31 mouse cellular contexts compared by ENCODE assay signal in the genomic region with DNA sequence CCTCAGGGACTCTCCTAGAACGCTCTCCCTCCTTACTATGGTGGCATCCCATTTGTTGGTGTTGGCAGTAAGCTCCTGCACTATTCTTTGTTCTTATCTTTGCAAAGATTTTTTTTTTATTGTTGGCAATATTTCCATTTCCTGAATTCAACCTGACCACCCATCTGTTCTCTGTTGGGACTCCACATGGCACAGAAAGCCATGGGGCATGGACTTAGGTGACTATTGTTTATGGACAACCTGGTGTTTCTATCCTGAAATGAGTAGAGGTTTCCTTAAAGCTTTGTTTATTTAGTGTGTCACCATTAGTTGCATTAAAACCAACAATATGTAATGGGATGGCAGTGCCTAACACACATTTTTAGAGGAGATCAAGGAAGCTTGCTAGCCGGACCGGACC.
A peak's percentile ranks its signal among the peaks of the same experiment; 100 is the strongest.
DNase-seq lines count a peak whose midpoint lies in the region; ATAC-seq and TF ChIP-seq lines count a peak whose summit lies in the region.
"Had no signal": no experiment of that assay in that cellular context is flagged by ENCODE, and none has a peak within 500 bp of the region (broad histone marks: within the 10 kb centered on the region; RNA-seq: fewer than 3 reads in every experiment).

No protein-coding gene starts in this region.

- H3K27ac ChIP-seq in hindbrain, embryonic 13.5 days = no peak overlapping the region
- H3K27ac ChIP-seq in stomach, postnatal 0 days (replicated peaks) = no peak overlapping the region
- H3K27ac ChIP-seq: embryonic facial prominence, embryonic 10.5 days; embryonic facial prominence, embryonic 13.5 days; forebrain, embryonic 12.5 days; forebrain, embryonic 15.5 days; heart, embryonic 15.5 days; hindbrain, embryonic 10.5 days; hindbrain, embryonic 14.5 days; hindbrain, postnatal 0 days had no signal

- WGBS in hindbrain, embryonic 13.5 days = 94% methylated on average over 3 of the region's 3 CpGs
- 94% methylated on average over 3 of the region's 3 CpGs for WGBS in stomach, postnatal 0 days

- H3K4me3 ChIP-seq in hindbrain, embryonic 13.5 days = no peak overlapping the region
- H3K4me3 ChIP-seq in stomach, postnatal 0 days (ENCODE audit: low read depth, low read length) = no peak overlapping the region
- H3K4me3 ChIP-seq: embryonic facial prominence, embryonic 10.5 days; embryonic facial prominence, embryonic 13.5 days; erythroblast, embryonic 14.5 days; forebrain, embryonic 12.5 days; forebrain, embryonic 15.5 days; heart, embryonic 12.5 days; heart, embryonic 15.5 days; hindbrain, embryonic 10.5 days had no signal

- no peaks in the 10 kb centered on the region for H3K27me3 ChIP-seq in hindbrain, embryonic 13.5 days
- no peaks in the 10 kb centered on the region for H3K27me3 ChIP-seq in stomach, postnatal 0 days (ENCODE audit: control insufficient read depth, insufficient read depth, low read length)
- H3K27me3 ChIP-seq: CH12.LX; embryonic facial prominence, embryonic 13.5 days; forebrain, embryonic 12.5 days; forebrain, embryonic 15.5 days; heart, embryonic 12.5 days; heart, embryonic 15.5 days; Patski had no signal

- H3K4me1 ChIP-seq in hindbrain, embryonic 13.5 days (replicated peaks) = no peaks in the 10 kb centered on the region
- H3K4me1 ChIP-seq in stomach, postnatal 0 days (replicated peaks; ENCODE audit: control insufficient read depth, insufficient read depth) = no peaks in the 10 kb centered on the region
- H3K4me1 ChIP-seq: embryonic facial prominence, embryonic 10.5 days; forebrain, embryonic 12.5 days; forebrain, embryonic 15.5 days; heart, embryonic 12.5 days; heart, embryonic 15.5 days; hindbrain, embryonic 10.5 days had no signal

- H3K9me3 ChIP-seq in hindbrain, embryonic 13.5 days = no peaks in the 10 kb centered on the region
- no peaks in the 10 kb centered on the region for H3K9me3 ChIP-seq in stomach, postnatal 0 days (ENCODE audit: control insufficient read depth, low read length)
- H3K9me3 ChIP-seq: embryonic facial prominence, embryonic 10.5 days; embryonic facial prominence, embryonic 13.5 days; forebrain, embryonic 12.5 days; forebrain, embryonic 15.5 days; G1E; heart, embryonic 12.5 days; heart, embryonic 15.5 days; hindbrain, embryonic 10.5 days had no signal

- TF ChIP-seq EP300 in stomach, postnatal 0 days (optimal IDR thresholded peaks at IDR 0.05) = no peak

- no peak overlapping the region for H3K9ac ChIP-seq in hindbrain, embryonic 13.5 days
- H3K9ac ChIP-seq in stomach, postnatal 0 days (ENCODE audit: low read length) = no peak overlapping the region
- H3K9ac ChIP-seq: embryonic facial prominence, embryonic 13.5 days; forebrain, embryonic 12.5 days; forebrain, embryonic 15.5 days; heart, embryonic 12.5 days; heart, embryonic 15.5 days; hindbrain, embryonic 14.5 days had no signal

- ATAC-seq in cerebellum, adult (ENCODE audit: insufficient number of reproducible peaks, low FRiP score, low TSS enrichment) = peak; percentile 70; the same call in 1 of the 2 replicates
- no peak for ATAC-seq in hindbrain, embryonic 13.5 days (ENCODE audit: low FRiP score)
- ATAC-seq in stomach, postnatal 0 days (ENCODE audit: low FRiP score, low TSS enrichment) = no peak
- ATAC-seq: forebrain, embryonic 15.5 days; hindbrain, postnatal 0 days; inflammation-experienced regulatory T-cells, adult 6 months; intestine, embryonic 16.5 days; Patski had no signal

- H3K36me3 ChIP-seq in hindbrain, embryonic 13.5 days = no peaks in the 10 kb centered on the region
- H3K36me3 ChIP-seq in stomach, postnatal 0 days (ENCODE audit: control insufficient read depth, insufficient read depth, low read length) = no peaks in the 10 kb centered on the region
- H3K36me3 ChIP-seq: embryonic facial prominence, embryonic 10.5 days; embryonic facial prominence, embryonic 13.5 days; forebrain, embryonic 12.5 days; forebrain, embryonic 15.5 days; G1E; heart, embryonic 12.5 days; heart, embryonic 15.5 days; hindbrain, embryonic 10.5 days had no signal

- no peak for DNase-seq in cerebellum, postnatal 14 days
- DNase-seq in brain, adult 2 months (ENCODE audit: low read depth, low spot score) = peak; percentile 83
- DNase-seq in cerebellum, adult 8-10 months = peak; percentile 49
- peak; percentile 56 to 57 for DNase-seq in cerebellum, postnatal 25 days
- DNase-seq in stomach, postnatal 0 days (ENCODE audit: low spot score) = no peak
- DNase-seq in thymus, postnatal 36 days = no peak
- DNase-seq: adrenal gland, postnatal 10 days; adrenal gland, postnatal 36 days; embryo, embryonic 11 days; gastrocnemius, postnatal 25 days; heart, adult 18-20 months; heart, postnatal 10 days; heart, postnatal 36 days; kidney, adult 18-20 months had no signal

- no peak for TF ChIP-seq CTCF in stomach, postnatal 0 days (IDR thresholded peaks at IDR 0.05; ENCODE audit: low read depth)

- H3K4me2 ChIP-seq in hindbrain, embryonic 13.5 days = no peak overlapping the region
- H3K4me2 ChIP-seq in stomach, postnatal 0 days (replicated peaks; ENCODE audit: low read depth) = no peak overlapping the region
- H3K4me2 ChIP-seq: embryonic facial prominence, embryonic 13.5 days; forebrain, embryonic 12.5 days; forebrain, embryonic 15.5 days; heart, embryonic 12.5 days; heart, embryonic 15.5 days; hindbrain, embryonic 14.5 days had no signal

Comparison
In these comparisons a context has a peak if more than half of its experiments do, and no peak if none do; other contexts are left out.
1. DNase-seq: peak in brain, adult 2 months (single experiment), cerebellum, adult 8-10 months (single experiment) and cerebellum, postnatal 25 days (2 of 2); none in cerebellum, postnatal 14 days (0 of 2), stomach, postnatal 0 days (single experiment) and thymus, postnatal 36 days (0 of 2).